Mouse (Mus musculus): ENCODE data around the gene H2al1h. TPM values are rescaled to one million over a fixed set of nuclear protein-coding genes. Genes with fewer than 3 reads are reported as not detected.
"Not testable (repeated sequence)": the region's sequence is repeated elsewhere in the genome, so short reads cannot be mapped to it uniquely, and the experiment has no call there.

H2al1h gene
- not detected for total RNA-seq (2021)
- long read RNA-seq, experiment 1 = 0 reads
- long read RNA-seq, experiment 2 = 0 reads

DNA sequence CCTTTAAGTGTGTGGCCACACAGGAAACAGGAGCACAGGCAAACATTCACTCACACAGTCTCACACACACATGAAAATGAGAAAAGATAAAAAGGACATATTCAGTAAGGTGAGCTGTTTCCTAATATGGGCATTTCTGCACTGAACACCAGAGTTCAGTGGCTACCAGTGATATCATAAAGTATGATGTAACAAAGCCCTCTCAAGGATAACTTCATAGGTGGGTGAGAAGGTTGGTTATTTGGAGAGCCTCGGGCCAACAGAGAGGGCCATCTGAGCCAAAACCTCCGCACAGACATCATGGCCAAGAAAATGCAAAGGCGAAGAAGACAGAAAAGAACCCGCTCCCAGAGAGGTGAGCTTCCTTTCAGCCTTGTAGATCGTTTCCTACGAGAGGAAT is at the start of gene H2al1h:
TSS of gene H2al1h (plus strand) at position 301 of the 400 bp plus-strand sequence.
- DNase-seq; intact Hi-C loops (cut with DNase I; ENCODE audit: low total_unique reads): not testable (repeated sequence)

DNA sequence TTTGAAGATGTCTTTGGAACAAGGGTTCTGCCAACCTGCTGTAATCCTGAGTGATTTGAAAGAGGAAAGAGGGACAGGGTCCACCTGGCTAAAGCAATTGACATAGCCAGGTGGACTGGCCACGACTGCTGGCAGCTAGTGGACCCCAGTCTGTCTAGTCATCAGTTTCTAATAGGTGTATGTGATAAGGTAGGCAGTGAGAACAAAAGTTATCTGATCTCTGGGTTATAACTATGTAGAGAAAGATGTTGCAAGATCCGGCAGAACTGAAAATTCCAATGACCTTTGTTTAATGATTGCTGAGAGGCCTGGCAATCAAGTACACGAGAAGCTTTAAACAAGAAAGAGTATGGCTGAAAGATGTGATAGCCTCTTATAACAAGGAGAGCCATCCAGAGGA is 48.1 kb upstream of the H2al1h start:
- intact Hi-C loops (cut with DNase I; ENCODE audit: low total_unique reads) = no loop called here
- DNase-seq = no peak

GRCm38 (mm10) chrX:11277083-11277482 is 44.2 kb upstream of the H2al1h start:
- no peak for DNase-seq
- intact Hi-C loops (cut with DNase I; ENCODE audit: low total_unique reads) = no loop called here

- DNase-seq = no peak
- intact Hi-C loops (cut with DNase I; ENCODE audit: low total_unique reads) = no loop called here
Observed at GRCm38 (mm10) chrX:11280741-11281140, 40.6 kb upstream of the H2al1h start.

DNA sequence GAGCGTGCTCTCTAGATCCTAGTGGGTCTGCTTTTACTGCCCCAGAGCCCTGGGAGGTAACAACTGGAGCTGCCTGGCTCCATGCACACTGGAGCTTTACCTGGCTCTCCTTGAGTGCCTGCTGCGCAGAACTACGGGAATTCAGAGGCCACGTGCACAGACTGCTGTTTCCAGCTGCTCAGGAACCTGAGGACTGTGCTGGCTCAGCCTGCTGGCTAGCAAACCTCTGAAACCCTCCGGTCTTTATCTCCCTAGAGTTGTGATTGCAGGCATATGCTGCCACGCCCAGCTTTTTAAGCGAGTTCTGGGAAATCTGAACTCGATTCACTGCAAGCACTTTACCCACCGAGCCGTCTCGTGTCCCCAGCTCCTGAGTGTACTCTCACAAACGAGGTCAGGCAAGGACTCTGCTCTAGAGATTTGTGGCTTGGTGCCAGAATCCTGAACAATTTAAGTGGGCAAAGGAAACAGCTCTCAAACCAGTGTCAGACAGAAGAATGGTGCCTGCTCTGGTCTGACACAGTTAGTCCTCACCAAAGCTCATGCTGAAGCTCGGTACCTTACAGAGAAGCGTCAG is 32.9 kb upstream of the H2al1h start:
- intact Hi-C loops (cut with DNase I; ENCODE audit: low total_unique reads) = no loop called here
- DNase-seq = peak; percentile 7

GRCm38 (mm10) chrX:11289244-11289643 is 32.0 kb upstream of the H2al1h start:
- DNase-seq = no peak
- intact Hi-C loops (cut with DNase I; ENCODE audit: low total_unique reads) = no loop called here

DNA sequence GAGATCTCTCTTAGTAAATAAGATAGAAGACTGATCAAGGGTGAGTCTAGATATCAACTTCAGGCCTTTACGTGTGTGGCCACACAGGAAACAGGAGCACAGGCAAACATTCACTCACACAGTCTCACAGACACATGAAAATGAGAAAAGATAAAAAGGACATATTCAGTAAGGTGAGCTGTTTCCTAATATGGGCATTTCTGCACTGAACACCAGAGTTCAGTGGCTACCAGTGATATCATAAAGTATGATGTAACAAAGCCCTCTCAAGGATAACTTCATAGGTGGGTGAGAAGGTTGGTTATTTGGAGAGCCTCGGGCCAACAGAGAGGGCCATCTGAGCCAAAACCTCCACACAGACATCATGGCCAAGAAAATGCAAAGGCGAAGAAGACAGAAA is 22.3 kb upstream of the H2al1h start, which contains the start of gene H2al1a:
TSS of gene H2al1a (plus strand) at position 301 of the 400 bp plus-strand sequence.
- intact Hi-C loops (cut with DNase I; ENCODE audit: low total_unique reads); DNase-seq: not testable (repeated sequence)

GRCm38 (mm10) chrX:11302132-11302531 is 19.2 kb upstream of the H2al1h start, which contains the start of gene H2al1b:
Gene H2al1b (plus strand): TSS chrX:11302432.
- intact Hi-C loops (cut with DNase I; ENCODE audit: low total_unique reads); DNase-seq: not testable (repeated sequence)

GRCm38 (mm10) chrX:11305355-11305754 is 15.9 kb upstream of the H2al1h start, which contains the start of gene H2al1c:
Gene H2al1c (plus strand): TSS chrX:11305655.
- intact Hi-C loops (cut with DNase I; ENCODE audit: low total_unique reads); DNase-seq: not testable (repeated sequence)

DNA sequence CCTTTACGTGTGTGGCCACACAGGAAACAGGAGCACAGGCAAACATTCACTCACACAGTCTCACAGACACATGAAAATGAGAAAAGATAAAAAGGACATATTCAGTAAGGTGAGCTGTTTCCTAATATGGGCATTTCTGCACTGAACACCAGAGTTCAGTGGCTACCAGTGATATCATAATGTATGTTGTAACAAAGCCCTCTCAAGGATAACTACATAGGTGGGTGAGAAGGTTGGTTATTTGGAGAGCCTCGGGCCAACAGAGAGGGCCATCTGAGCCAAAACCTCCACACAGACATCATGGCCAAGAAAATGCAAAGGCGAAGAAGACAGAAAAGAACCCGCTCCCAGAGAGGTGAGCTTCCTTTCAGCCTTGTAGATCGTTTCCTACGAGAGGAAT is 12.8 kb upstream of the H2al1h start, which contains the start of gene H2al1d:
TSS of gene H2al1d (plus strand) at position 301 of the 400 bp plus-strand sequence.
- intact Hi-C loops (cut with DNase I; ENCODE audit: low total_unique reads); DNase-seq: not testable (repeated sequence)

DNA sequence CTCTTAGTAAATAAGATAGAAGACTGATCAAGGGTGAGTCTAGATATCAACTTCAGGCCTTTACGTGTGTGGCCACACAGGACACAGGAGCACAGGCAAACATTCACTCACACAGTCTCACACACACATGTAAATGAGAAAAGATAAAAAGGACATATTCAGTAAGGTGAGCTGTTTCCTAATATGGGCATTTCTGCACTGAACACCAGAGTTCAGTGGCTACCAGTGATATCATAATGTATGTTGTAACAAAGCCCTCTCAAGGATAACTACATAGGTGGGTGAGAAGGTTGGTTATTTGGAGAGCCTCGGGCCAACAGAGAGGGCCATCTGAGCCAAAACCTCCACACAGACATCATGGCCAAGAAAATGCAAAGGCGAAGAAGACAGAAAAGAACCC is 9.7 kb upstream of the H2al1h start, which contains the start of gene H2al1e:
TSS of gene H2al1e (plus strand) at position 301 of the 400 bp plus-strand sequence.
- intact Hi-C loops (cut with DNase I; ENCODE audit: low total_unique reads); DNase-seq: not testable (repeated sequence)

GRCm38 (mm10) chrX:11314858-11315257 is 6.4 kb upstream of the H2al1h start, which contains the start of gene H2al1f:
Gene H2al1f (plus strand): TSS chrX:11315158.
- DNase-seq = not testable (repeated sequence)

GRCm38 (mm10) chrX:11317956-11318355 is 3.3 kb upstream of the H2al1h start, which contains the start of gene H2al1g:
Gene H2al1g (plus strand): TSS chrX:11318256.
- intact Hi-C loops (cut with DNase I; ENCODE audit: low total_unique reads); DNase-seq: not testable (repeated sequence)

More at GRCm38 (mm10) chrX:11314858-11315257, 6.4 kb upstream of the H2al1h start, which contains the start of gene H2al1f:
- intact Hi-C loops (cut with DNase I; ENCODE audit: low total_unique reads) = not testable (repeated sequence)

GRCm38 (mm10) chrX:11324359-11324758 is 3.1 kb downstream of the H2al1h start, which contains the start of gene H2al1i:
Gene H2al1i (plus strand): TSS chrX:11324659.
- intact Hi-C loops (cut with DNase I; ENCODE audit: low total_unique reads) = not testable (repeated sequence)

DNA sequence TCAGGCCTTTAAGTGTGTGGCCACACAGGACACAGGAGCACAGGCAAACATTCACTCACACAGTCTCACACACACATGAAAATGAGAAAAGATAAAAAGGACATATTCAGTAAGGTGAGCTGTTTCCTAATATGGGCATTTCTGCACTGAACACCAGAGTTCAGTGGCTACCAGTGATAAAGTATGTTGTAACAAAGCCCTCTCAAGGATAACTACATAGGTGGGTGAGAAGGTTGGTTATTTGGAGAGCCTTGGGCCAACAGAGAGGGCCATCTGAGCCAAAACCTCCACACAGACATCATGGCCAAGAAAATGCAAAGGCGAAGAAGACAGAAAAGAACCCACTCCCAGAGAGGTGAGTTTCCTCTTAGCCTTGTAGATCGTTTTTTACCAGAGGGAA is 6.2 kb downstream of the H2al1h start, which contains the start of gene H2al1j:
TSS of gene H2al1j (plus strand) at position 301 of the 400 bp plus-strand sequence.
- DNase-seq; intact Hi-C loops (cut with DNase I; ENCODE audit: low total_unique reads): not testable (repeated sequence)

More at GRCm38 (mm10) chrX:11324359-11324758, 3.1 kb downstream of the H2al1h start, which contains the start of gene H2al1i:
- DNase-seq = not testable (repeated sequence)

- intact Hi-C loops (cut with DNase I; ENCODE audit: low total_unique reads) = no loop called here
- DNase-seq = no peak
Observed at GRCm38 (mm10) chrX:11345762-11346161, 24.5 kb downstream of the H2al1h start.

DNA sequence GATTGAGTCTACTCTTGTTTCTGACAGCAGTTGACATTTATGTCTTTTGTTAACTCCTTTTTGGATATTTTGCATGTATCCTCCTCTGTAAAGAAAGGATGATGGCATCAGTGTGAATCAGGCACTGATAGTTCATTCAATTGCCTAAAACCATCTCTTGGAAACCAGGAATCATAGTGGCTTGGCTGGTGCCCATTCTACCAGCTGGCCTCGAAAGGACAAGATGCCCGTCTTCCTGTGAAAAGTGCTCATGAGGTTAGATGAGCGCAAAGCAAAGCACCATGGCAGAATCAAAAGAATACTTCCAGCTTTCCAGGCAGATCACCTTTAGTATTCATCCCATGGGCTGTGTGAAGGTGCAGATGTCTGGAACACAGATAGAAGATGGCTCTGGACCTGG is 25.5 kb downstream of the H2al1h start:
- intact Hi-C loops (cut with DNase I; ENCODE audit: low total_unique reads) = no loop called here
- DNase-seq = no peak

- intact Hi-C loops (cut with DNase I; ENCODE audit: low total_unique reads) = no loop called here
Observed at GRCm38 (mm10) chrX:11360823-11361222, 39.5 kb downstream of the H2al1h start.

GRCm38 (mm10) chrX:11361261-11361660 is 40.0 kb downstream of the H2al1h start:
- DNase-seq = no peak
- intact Hi-C loops (cut with DNase I; ENCODE audit: low total_unique reads) = no loop called here

More at GRCm38 (mm10) chrX:11360823-11361222, 39.5 kb downstream of the H2al1h start:
- no peak for DNase-seq

GRCm38 (mm10) chrX:11363890-11364289 is 42.6 kb downstream of the H2al1h start:
- DNase-seq = no peak
- intact Hi-C loops (cut with DNase I; ENCODE audit: low total_unique reads) = no loop called here
